Mouse (Mus musculus) cerebellum, adult 2 months (tissue): Measurements from ENCODE around the gene Pkp2. TPM values are rescaled to one million over a fixed set of nuclear protein-coding genes. Genes with fewer than 3 reads are reported as not detected.
A peak's percentile ranks its signal among the peaks of the same experiment; 100 is the strongest.
"Not testable (repeated sequence)": the region's sequence is repeated elsewhere in the genome, so short reads cannot be mapped to it uniquely, and the experiment has no call there.

Experiments used
- DNase-seq, 2 experiments: peaks; one replicate each; pipeline ENCODE4 v3.0.0; 2021
- H3K27ac ChIP-seq: fragments of 200-500 bp; 2 replicates; pipeline ENCODE4 v1.5.1; 2012; ENCODE audit warnings: low read length, control low read depth, inconsistent platforms; ENCODE audit not compliant: insufficient read depth
- H3K27me3 ChIP-seq: fragments of 200-500 bp; 2 replicates; pipeline ENCODE4 v1.6.1; 2012; ENCODE audit warnings: inconsistent platforms, mild to moderate bottlenecking, low read length, moderate library complexity; ENCODE audit not compliant: control insufficient read depth, insufficient read depth
- H3K4me1 ChIP-seq: fragments of 200-500 bp; 2 replicates; pipeline ENCODE4 v1.6.1; 2011; ENCODE audit warnings: low read length; ENCODE audit not compliant: control insufficient read depth, insufficient read depth
- H3K4me3 ChIP-seq: fragments of 200-500 bp; replicated peaks from 2 replicates; pipeline ENCODE3; 2011; ENCODE audit warnings: mild to moderate bottlenecking, low read depth, low read length, control low read depth; ENCODE audit not compliant: insufficient read depth
- CTCF ChIP-seq: fragments of 200-500 bp; IDR thresholded peaks from 2 replicates; pipeline ENCODE4 v1.5.1; 2011; ENCODE audit warnings: low read depth, mild to moderate bottlenecking, control low read depth, low read length, moderate library complexity, borderline replicate concordance; ENCODE audit not compliant: insufficient read depth
- POLR2A ChIP-seq: fragments of 200-500 bp; IDR thresholded peaks from 2 replicates; pipeline ENCODE4 v1.6.1; 2011; ENCODE audit warnings: low read length, control low read depth, borderline replicate concordance; ENCODE audit not compliant: insufficient read depth
- WGBS: fragments of 180-500 bp; shearing (Covaris S2); methylation state at CpG from one replicate; pipeline ENCODE4 v1.1.7; 2018; 5-methylcytosine and 5-hydroxymethylcytosine counted together
- polyA plus RNA-seq: library from polyadenylated mRNA; depleted of rRNA; stranded (reverse); fragments of >200 nt; gene quantifications from 2 replicates; pipeline ENCODE4 v1.2.3, GENCODE M21; 2012; rRNA removed

Pkp2 gene
- polyA plus RNA-seq: 1.7 TPM in 2 replicates

- Histone ChIP-seq H3K27me3 (no peaks in the 10 kb centered on the region; the same call in 1 of the 2 replicates), H3K27ac (no peak within 1 kb of the TSS), H3K4me3 (peak within 1 kb of the TSS; percentile 65), H3K4me1 (no peaks in the 10 kb centered on the region)
- WGBS: under 1% methylated on average over 59 of the region's 59 CpGs
- TF ChIP-seq POLR2A (no peak), CTCF (no peak)
- peak; percentile 64 to 73 for DNase-seq
Observed at GRCm38 (mm10) chr16:16213079-16213760, at the start of gene Pkp2. Gene Pkp2, plus strand, starts transcription at chr16:16213318.

GRCm38 (mm10) chr16:16197374-16197773, 15.7 kb upstream of the Pkp2 start:
- DNase-seq: no peak
- Histone ChIP-seq H3K4me1 (no peaks in the 10 kb centered on the region), H3K27ac (no peak overlapping the region), H3K4me3 (no peak overlapping the region), H3K27me3 (no peaks in the 10 kb centered on the region)
- WGBS: 67% methylated on average over 17 of the region's 17 CpGs
- no peak for TF ChIP-seq CTCF
- TF ChIP-seq POLR2A: no peak

GRCm38 (mm10) chr16:16201991-16202390, 11.1 kb upstream of the Pkp2 start:
- not testable (repeated sequence) for H3K27me3 ChIP-seq, H3K4me3 ChIP-seq, H3K27ac ChIP-seq, H3K4me1 ChIP-seq
- peak; percentile 14 to 19 for DNase-seq
- WGBS: 31% methylated on average over 8 of the region's 8 CpGs
- TF ChIP-seq CTCF: peak; percentile 63; the same call in 1 of the 2 replicates

- TF ChIP-seq CTCF: no peak
- no peak for TF ChIP-seq POLR2A
- Histone ChIP-seq H3K27ac (no peak overlapping the region), H3K4me3 (no peak overlapping the region), H3K27me3 (no peaks in the 10 kb centered on the region), H3K4me1 (no peaks in the 10 kb centered on the region)
- DNase-seq: no peak
- WGBS: 88% methylated on average over 1 of the region's 1 CpGs
Observed at GRCm38 (mm10) chr16:16204648-16205047, 8.5 kb upstream of the Pkp2 start.

GRCm38 (mm10) chr16:16212723-16213078, 417 bp upstream of the Pkp2 start:
- DNase-seq: no peak
- Histone ChIP-seq H3K4me3 (peak overlapping the region; percentile 65), H3K27ac (no peak overlapping the region), H3K27me3 (no peaks in the 10 kb centered on the region; the same call in 1 of the 2 replicates), H3K4me1 (no peaks in the 10 kb centered on the region)
- TF ChIP-seq CTCF (no peak), POLR2A (no peak)
- 12% methylated on average over 7 of the region's 7 CpGs for WGBS

GRCm38 (mm10) chr16:16213761-16214305, 715 bp downstream of the Pkp2 start:
- Histone ChIP-seq H3K4me1 (no peaks in the 10 kb centered on the region), H3K4me3 (peak overlapping the region; percentile 65), H3K27me3 (no peaks in the 10 kb centered on the region; the same call in 1 of the 2 replicates), H3K27ac (no peak overlapping the region)
- WGBS: 3% methylated on average over 17 of the region's 17 CpGs
- DNase-seq: peak in 1 of 2 experiments; percentile 3
- TF ChIP-seq POLR2A: no peak
- TF ChIP-seq CTCF: no peak

- DNase-seq: no peak
- TF ChIP-seq POLR2A (no peak), CTCF (no peak)
- no peaks in the 10 kb centered on the region; the same call in 1 of the 2 replicates for H3K27me3 ChIP-seq
- no peak overlapping the region for H3K4me3 ChIP-seq
- H3K27ac ChIP-seq: no peak overlapping the region
- H3K4me1 ChIP-seq: no peaks in the 10 kb centered on the region
- 44% methylated on average over 11 of the region's 11 CpGs for WGBS
Observed at GRCm38 (mm10) chr16:16215645-16216387, 2.7 kb downstream of the Pkp2 start.

GRCm38 (mm10) chr16:16216934-16217333, 3.8 kb downstream of the Pkp2 start:
- Histone ChIP-seq H3K4me1 (no peaks in the 10 kb centered on the region), H3K27ac (no peak overlapping the region), H3K27me3 (no peaks in the 10 kb centered on the region; the same call in 1 of the 2 replicates), H3K4me3 (no peak overlapping the region)
- no peak for DNase-seq
- WGBS: 91% methylated on average over 1 of the region's 1 CpGs
- no peak for TF ChIP-seq CTCF
- no peak for TF ChIP-seq POLR2A
